Mouse (Mus musculus) B cell, adult (primary cell): ENCODE measurements around the gene Dnah14. TPM values are rescaled to one million over a fixed set of nuclear protein-coding genes. Genes with fewer than 3 reads are reported as not detected.

ENCODE experiments used
- total RNA-seq: library from RNA; stranded (reverse); gene quantifications from 4 replicates; pipeline ENCODE4 v1.2.4, GENCODE M21; 2023; ENCODE audit not compliant: inconsistent age

Dnah14 gene
- not detected in 4 replicates for total RNA-seq

GRCm38 (mm10) chr1:181576322-181576721, at the start of gene Dnah14:
Gene Dnah14 (plus strand): TSS chr1:181576559.

GRCm38 (mm10) chr1:181842781-181843180, 266.4 kb downstream of the Dnah14 start, which contains the start of gene Lbr:
Gene Lbr (minus strand): TSS chr1:181843046.

Other genes starting within 250 kb of the Dnah14 start
- not detected in 4 replicates for gene Cnih3, start 223.9 kb upstream of the Dnah14 start, total RNA-seq
- not detected in 4 replicates for gene Ccdc121, start 65.1 kb upstream of the Dnah14 start, total RNA-seq